Mouse (Mus musculus): ENCODE data around the gene Mex3d. TPM values are rescaled to one million over a fixed set of nuclear protein-coding genes. Genes with fewer than 3 reads are reported as not detected.

The Mex3d gene
- polyA plus RNA-seq, 1 experiment from 2014 or later = 1.1 TPM

- Histone ChIP-seq H3K4me2 (no peak overlapping the region), H3K27me3 (no peaks in the 10 kb centered on the region), H3K9ac (0 out of 2 replicates have a peak overlapping the region, but pooled peaks have one; percentile 26), H3K36me3 (peaks cover 65% of the 10 kb centered on the region), H3K9me3 (replicated peaks) (peaks cover 6% of the 10 kb centered on the region; the same call in 1 of the 2 replicates), H3K4me3 (replicated peaks) (no peak overlapping the region), H3K4me1 (replicated peaks) (peaks cover 47% of the 10 kb centered on the region), H3K27ac (peak overlapping the region; percentile 29; the same call in 1 of the 2 replicates)
- no peak for ATAC-seq (ENCODE audit: low read depth)
- 91% methylated on average over 8 of the region's 8 CpGs for WGBS (ENCODE audit: insufficient replicate concordance)
- DNase-seq = no peak
Measured at GRCm38 (mm10) chr10:80429800-80430199, 42.3 kb upstream of the Mex3d start.

GRCm38 (mm10) chr10:80425041-80425440, 37.6 kb upstream of the Mex3d start:
- no peaks in the 10 kb centered on the region for H3K27me3 ChIP-seq
- ATAC-seq (ENCODE audit: low read depth) = no peak
- peak overlapping the region; percentile 100 for H3K27ac ChIP-seq
- H3K36me3 ChIP-seq = peaks cover 83% of the 10 kb centered on the region
- 86% methylated on average over 3 of the region's 3 CpGs for WGBS (ENCODE audit: insufficient replicate concordance)
- H3K4me2 ChIP-seq = no peak overlapping the region
- DNase-seq = no peak
- H3K4me1 ChIP-seq (replicated peaks) = peaks cover 62% of the 10 kb centered on the region
- H3K9me3 ChIP-seq (replicated peaks) = peaks cover 6% of the 10 kb centered on the region; the same call in 1 of the 2 replicates
- no peak overlapping the region for H3K9ac ChIP-seq
- H3K4me3 ChIP-seq (replicated peaks) = no peak overlapping the region

- Histone ChIP-seq H3K4me1 (replicated peaks) (peaks cover 66% of the 10 kb centered on the region), H3K27me3 (no peaks in the 10 kb centered on the region), H3K27ac (peak overlapping the region; percentile 100), H3K4me3 (replicated peaks) (peak overlapping the region; percentile 10), H3K36me3 (peaks cover 83% of the 10 kb centered on the region), H3K4me2 (peak overlapping the region; percentile 80), H3K9me3 (replicated peaks) (peaks cover 6% of the 10 kb centered on the region; the same call in 1 of the 2 replicates), H3K9ac (peak overlapping the region; percentile 81)
- DNase-seq (peak; percentile 90), ATAC-seq (ENCODE audit: low read depth) (peak; percentile 72)
- 15% methylated on average over 4 of the region's 4 CpGs for WGBS (ENCODE audit: insufficient replicate concordance)
Measured at GRCm38 (mm10) chr10:80423562-80423961, 36.1 kb upstream of the Mex3d start.

- Histone ChIP-seq H3K9ac (peak overlapping the region; percentile 81), H3K9me3 (replicated peaks) (peaks cover 6% of the 10 kb centered on the region; the same call in 1 of the 2 replicates), H3K36me3 (peaks cover 83% of the 10 kb centered on the region), H3K4me1 (replicated peaks) (peaks cover 74% of the 10 kb centered on the region), H3K27me3 (no peaks in the 10 kb centered on the region), H3K27ac (peak overlapping the region; percentile 100), H3K4me2 (peak overlapping the region; percentile 80), H3K4me3 (replicated peaks) (peak overlapping the region; percentile 54)
- DNase-seq = peak; percentile 84
- peak; percentile 96 for ATAC-seq (ENCODE audit: low read depth)
- 26% methylated on average over 9 of the region's 9 CpGs for WGBS (ENCODE audit: insufficient replicate concordance)
Measured at GRCm38 (mm10) chr10:80421651-80422472, 34.4 kb upstream of the Mex3d start.

GRCm38 (mm10) chr10:80421208-80421607, 33.7 kb upstream of the Mex3d start:
- H3K9me3 ChIP-seq (replicated peaks) = peaks cover 6% of the 10 kb centered on the region; the same call in 1 of the 2 replicates
- DNase-seq (no peak), ATAC-seq (ENCODE audit: low read depth) (no peak)
- H3K4me2 ChIP-seq = peak overlapping the region; percentile 80
- no peaks in the 10 kb centered on the region for H3K27me3 ChIP-seq
- peak overlapping the region; percentile 81 for H3K9ac ChIP-seq
- H3K4me3 ChIP-seq (replicated peaks) = peak overlapping the region; percentile 54
- peaks cover 83% of the 10 kb centered on the region for H3K36me3 ChIP-seq
- WGBS (ENCODE audit: insufficient replicate concordance) = 67% methylated on average over 8 of the region's 8 CpGs
- peak overlapping the region; percentile 100 for H3K27ac ChIP-seq
- peaks cover 74% of the 10 kb centered on the region for H3K4me1 ChIP-seq (replicated peaks)

GRCm38 (mm10) chr10:80420729-80421128, 33.3 kb upstream of the Mex3d start:
- DNase-seq (no peak), ATAC-seq (ENCODE audit: low read depth) (no peak)
- Histone ChIP-seq H3K27me3 (no peaks in the 10 kb centered on the region), H3K4me2 (peak overlapping the region; percentile 80), H3K27ac (peak overlapping the region; percentile 100), H3K9me3 (replicated peaks) (peaks cover 6% of the 10 kb centered on the region; the same call in 1 of the 2 replicates), H3K4me1 (replicated peaks) (peaks cover 74% of the 10 kb centered on the region), H3K9ac (peak overlapping the region; percentile 81), H3K4me3 (replicated peaks) (peak overlapping the region; percentile 54), H3K36me3 (peaks cover 83% of the 10 kb centered on the region)
- 79% methylated on average over 10 of the region's 10 CpGs for WGBS (ENCODE audit: insufficient replicate concordance)

- Histone ChIP-seq H3K4me1 (replicated peaks) (peaks cover 67% of the 10 kb centered on the region), H3K27me3 (no peaks in the 10 kb centered on the region), H3K27ac (peak overlapping the region; percentile 100), H3K4me3 (replicated peaks) (peak overlapping the region; percentile 54), H3K4me2 (peak overlapping the region; percentile 80), H3K36me3 (peaks cover 83% of the 10 kb centered on the region), H3K9me3 (replicated peaks) (no peaks in the 10 kb centered on the region), H3K9ac (peak overlapping the region; percentile 81)
- no peak for DNase-seq
- WGBS (ENCODE audit: insufficient replicate concordance) = 71% methylated on average over 8 of the region's 8 CpGs
- no peak for ATAC-seq (ENCODE audit: low read depth)
Measured at GRCm38 (mm10) chr10:80419419-80419818, 32.0 kb upstream of the Mex3d start.

GRCm38 (mm10) chr10:80418311-80418710, 30.9 kb upstream of the Mex3d start:
- Histone ChIP-seq H3K9ac (peak overlapping the region; percentile 81), H3K36me3 (peaks cover 89% of the 10 kb centered on the region), H3K4me3 (replicated peaks) (peak overlapping the region; percentile 21; the same call in 1 of the 2 replicates), H3K4me1 (replicated peaks) (peaks cover 56% of the 10 kb centered on the region), H3K4me2 (peak overlapping the region; percentile 80), H3K9me3 (replicated peaks) (no peaks in the 10 kb centered on the region), H3K27me3 (no peaks in the 10 kb centered on the region), H3K27ac (peak overlapping the region; percentile 100)
- ATAC-seq (ENCODE audit: low read depth) = no peak
- 61% methylated on average over 3 of the region's 3 CpGs for WGBS (ENCODE audit: insufficient replicate concordance)
- DNase-seq = peak; percentile 56

GRCm38 (mm10) chr10:80417841-80418240, 30.4 kb upstream of the Mex3d start:
- peaks cover 51% of the 10 kb centered on the region for H3K4me1 ChIP-seq (replicated peaks)
- ATAC-seq (ENCODE audit: low read depth) (no peak), DNase-seq (no peak)
- peaks cover 94% of the 10 kb centered on the region for H3K36me3 ChIP-seq
- WGBS (ENCODE audit: insufficient replicate concordance) = 92% methylated on average over 1 of the region's 1 CpGs
- H3K9me3 ChIP-seq (replicated peaks) = no peaks in the 10 kb centered on the region
- no peak overlapping the region for H3K4me2 ChIP-seq
- no peak overlapping the region for H3K9ac ChIP-seq
- no peaks in the 10 kb centered on the region for H3K27me3 ChIP-seq
- H3K27ac ChIP-seq = peak overlapping the region; percentile 100
- no peak overlapping the region for H3K4me3 ChIP-seq (replicated peaks)

- Histone ChIP-seq H3K4me1 (replicated peaks) (peaks cover 46% of the 10 kb centered on the region), H3K9ac (no peak overlapping the region), H3K27ac (0 out of 2 replicates have a peak overlapping the region, but pooled peaks have one; percentile 21), H3K9me3 (replicated peaks) (no peaks in the 10 kb centered on the region), H3K36me3 (peaks cover 99% of the 10 kb centered on the region), H3K4me2 (no peak overlapping the region), H3K27me3 (no peaks in the 10 kb centered on the region), H3K4me3 (replicated peaks) (no peak overlapping the region)
- 95% methylated on average over 10 of the region's 10 CpGs for WGBS (ENCODE audit: insufficient replicate concordance)
- ATAC-seq (ENCODE audit: low read depth) (no peak), DNase-seq (no peak)
Measured at GRCm38 (mm10) chr10:80417371-80417770, 29.9 kb upstream of the Mex3d start.

GRCm38 (mm10) chr10:80415566-80415965, 28.1 kb upstream of the Mex3d start:
- peaks cover 28% of the 10 kb centered on the region for H3K4me1 ChIP-seq (replicated peaks)
- 90% methylated on average over 7 of the region's 7 CpGs for WGBS (ENCODE audit: insufficient replicate concordance)
- no peak overlapping the region for H3K4me3 ChIP-seq (replicated peaks)
- H3K9ac ChIP-seq = peak overlapping the region; percentile 29; the same call in 1 of the 2 replicates
- DNase-seq = no peak
- H3K9me3 ChIP-seq (replicated peaks) = no peaks in the 10 kb centered on the region
- no peak overlapping the region for H3K4me2 ChIP-seq
- no peaks in the 10 kb centered on the region for H3K27me3 ChIP-seq
- ATAC-seq (ENCODE audit: low read depth) = no peak
- H3K27ac ChIP-seq = peak overlapping the region; percentile 24; the same call in 1 of the 2 replicates
- peaks cover 100% of the 10 kb centered on the region for H3K36me3 ChIP-seq

Measured in liver, embryonic 13.5 days (tissue).